Comparison of ENCODE assay signal across 9 mouse cellular contexts in the genomic region with DNA sequence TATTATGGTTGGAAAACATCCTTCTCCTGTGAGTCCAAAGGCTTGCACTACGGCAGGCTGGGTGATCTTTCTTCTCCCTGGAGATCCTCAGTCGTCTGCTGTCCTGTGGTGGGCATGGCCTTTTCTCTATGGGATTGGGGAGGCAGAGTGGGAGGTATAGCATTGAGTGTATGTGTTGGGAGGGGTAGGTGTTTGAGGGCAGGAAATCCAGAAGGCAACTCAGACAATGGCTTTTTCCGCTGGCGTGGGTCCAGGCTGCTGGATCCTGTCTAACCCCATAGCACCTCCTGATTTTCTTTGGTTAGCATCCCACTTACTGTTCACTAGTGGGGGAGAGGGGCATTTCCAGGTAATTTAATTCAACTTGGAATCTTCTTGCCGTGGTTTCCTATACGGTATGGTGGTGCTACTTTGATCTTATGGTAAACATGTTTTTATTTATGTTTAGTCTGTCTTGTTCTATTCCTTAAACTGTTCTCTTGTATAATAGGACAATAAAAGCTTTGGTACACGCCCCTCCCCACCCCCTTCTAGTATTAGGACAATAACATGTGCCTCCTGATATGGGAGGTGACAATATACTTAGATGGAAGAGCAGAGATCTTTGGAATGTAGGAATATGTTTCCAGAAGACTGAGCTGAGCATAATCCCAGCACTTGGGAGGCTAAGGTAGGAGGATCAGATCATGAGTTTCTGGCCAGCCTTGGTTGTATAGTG. TPM values are rescaled to one million over a fixed set of nuclear protein-coding genes. Genes with fewer than 3 reads are reported as not detected.
A peak's percentile ranks its signal among the peaks of the same experiment; 100 is the strongest.
DNase-seq lines count a peak whose midpoint lies in the region; ATAC-seq lines count a peak whose summit lies in the region.
"Had no signal": no experiment of that assay in that cellular context is flagged by ENCODE, and none has a peak within 500 bp of the region (broad histone marks: within the 10 kb centered on the region; RNA-seq: fewer than 3 reads in every experiment).

No protein-coding gene starts in this region.

- no peaks in the 10 kb centered on the region for H3K36me3 ChIP-seq in limb, embryonic 13.5 days

- no peak for ATAC-seq in limb, embryonic 13.5 days (ENCODE audit: low FRiP score, low read depth)
- no peak for ATAC-seq in CD4-positive, CD25-positive, alpha-beta regulatory T cell, adult 4 months

- no peaks in the 10 kb centered on the region for H3K27me3 ChIP-seq in limb, embryonic 13.5 days

- H3K9ac ChIP-seq in limb, embryonic 13.5 days = 0 out of 2 replicates have a peak overlapping the region, but pooled peaks have one; percentile 3

- WGBS in limb, embryonic 13.5 days = 60% methylated on average over 7 of the region's 7 CpGs

- H3K4me2 ChIP-seq in limb, embryonic 13.5 days (replicated peaks) = no peak overlapping the region

- H3K4me1 ChIP-seq in brown adipose tissue, adult 24 weeks (ENCODE audit: control insufficient read depth, insufficient read depth, insufficient read length, low read length) = peaks cover 15% of the 10 kb centered on the region
- H3K4me1 ChIP-seq in limb, embryonic 13.5 days = peaks cover 24% of the 10 kb centered on the region

- peak overlapping the region; percentile 24 for H3K4me3 ChIP-seq in brown adipose tissue, adult 24 weeks (ENCODE audit: insufficient read depth, low read depth, low read length)
- no peak overlapping the region for H3K4me3 ChIP-seq in limb, embryonic 13.5 days

- peak overlapping the region; percentile 92 for H3K27ac ChIP-seq in brown adipose tissue, adult 24 weeks (replicated peaks; ENCODE audit: low read depth, low read length)
- peak overlapping the region; percentile 34; the same call in 1 of the 2 replicates for H3K27ac ChIP-seq in limb, embryonic 13.5 days

- DNase-seq in 3T3-L1 (ENCODE audit: low read depth, low spot score) = peak; percentile 46
- peak; percentile 77 to 81 for DNase-seq in heart, postnatal 14 days
- no peak for DNase-seq in layer of hippocampus, adult 9-11 months
- no peak for DNase-seq in spleen, postnatal 36 days (ENCODE audit: low spot score in 2 of 2)

- intact Hi-C loops in heart, postnatal 14 days (cut with DNase I) = loop anchor here (2.0 kb wide), 1 partner anchor 15 kb away; no protein-coding TSS in a partner anchor

- H3K9me3 ChIP-seq in limb, embryonic 13.5 days = no peaks in the 10 kb centered on the region

RNA-seq across cellular contexts. Expression of a gene that starts 17.4 kb away (rescaled TPM):
- 2.7 and 5.3 TPM in 2 replicates for polyA plus RNA-seq in brown adipose tissue, adult 24 weeks (2012; ENCODE audit: insufficient read depth, insufficient read length, missing spikeins)
- 10 to 100 TPM; 61.1 to 70.4 TPM for total RNA-seq in heart, postnatal 14 days (2021)
- polyA plus RNA-seq in limb, embryonic 13.5 days (2015; fragmentation: Nextera tagmentation; extraction: Ambion mirVana) = 55.2 and 55.3 TPM in 2 replicates
- 1 to 10 TPM; 1.9 to 3.8 TPM for polyA plus RNA-seq in CD4-positive, CD25-positive, alpha-beta regulatory T cell, adult 4 months (2017; shearing (Covaris generic))

RNA-seq across cellular contexts. Expression of a gene that starts 44.0 kb away (rescaled TPM):
- polyA plus RNA-seq in brown adipose tissue, adult 24 weeks (2012; ENCODE audit: insufficient read depth, insufficient read length, missing spikeins) = 12.2 and 17.4 TPM in 2 replicates
- total RNA-seq in heart, postnatal 14 days (2021) = 10 to 100 TPM; 16.6 to 18.4 TPM
- 11.7 and 13.1 TPM in 2 replicates for polyA plus RNA-seq in limb, embryonic 13.5 days (2015; fragmentation: Nextera tagmentation; extraction: Ambion mirVana)
- polyA plus RNA-seq in CD4-positive, CD25-positive, alpha-beta regulatory T cell, adult 4 months (2017; shearing (Covaris generic)) = not detected

RNA-seq across cellular contexts. Expression of a gene that starts 46.3 kb away (rescaled TPM):
- not detected in 2 replicates for polyA plus RNA-seq in brown adipose tissue, adult 24 weeks (2012; ENCODE audit: insufficient read depth, insufficient read length, missing spikeins)
- under 1 TPM in 1 of 2 experiments, not detected in 1; 0.34 TPM for total RNA-seq in heart, postnatal 14 days (2021)
- not detected in 2 replicates for polyA plus RNA-seq in limb, embryonic 13.5 days (2015; fragmentation: Nextera tagmentation; extraction: Ambion mirVana)
- not detected for polyA plus RNA-seq in CD4-positive, CD25-positive, alpha-beta regulatory T cell, adult 4 months (2017; shearing (Covaris generic))
- total RNA-seq: neutrophil, adult 5-6 weeks had no signal
- polyA plus RNA-seq: limb, embryonic 11.5 days had no signal

Comparison
In these comparisons a context has a peak if more than half of its experiments do, and no peak if none do; other contexts are left out.
1. DNase-seq: peak in 3T3-L1 (single experiment) and heart, postnatal 14 days (2 of 2); none in layer of hippocampus, adult 9-11 months (single experiment) and spleen, postnatal 36 days (0 of 2).
2. RNA of a gene that starts 44.0 kb away (polyA plus RNA-seq): 12.2 to 17.4 TPM in brown adipose tissue, adult 24 weeks and 11.7 to 13.1 TPM in limb, embryonic 13.5 days; not detected in CD4-positive, CD25-positive, alpha-beta regulatory T cell, adult 4 months; every median in the first group is over 10 times any median in the second.